Mouse (Mus musculus) midbrain, postnatal 0 days (tissue): ENCODE results near the gene Creb3l2. TPM values are rescaled to one million over a fixed set of nuclear protein-coding genes. Genes with fewer than 3 reads are reported as not detected.

Source experiments
- ATAC-seq: fragments of 200-750 bp; cut with Nextera tagmentation; 2 replicates; pipeline ENCODE4 v1.8.0; 2017; ENCODE audit warnings: moderate number of reproducible peaks, mild to moderate bottlenecking, moderate TSS enrichment, moderate library complexity; ENCODE audit not compliant: low FRiP score
- DNase-seq: peaks from one replicate; pipeline ENCODE4 v3.0.0-alpha.2; 2015; ENCODE audit warnings: low spot score
- H3K27ac ChIP-seq: fragments of 300-500 bp; sonication (generic); 2 replicates; pipeline ENCODE4 v1.5.1; 2014; ENCODE audit warnings: low read depth, mild to moderate bottlenecking, low read length, mixed read lengths
- H3K27me3 ChIP-seq: fragments of 300-500 bp; sonication (generic); 2 replicates; pipeline ENCODE4 v1.6.1; 2014; ENCODE audit warnings: low read length, control low read depth, mixed read lengths; ENCODE audit not compliant: insufficient read depth
- H3K36me3 ChIP-seq: fragments of 300-500 bp; sonication (generic); 2 replicates; pipeline ENCODE4 v1.6.1; 2014; ENCODE audit warnings: low read length, control low read depth, mixed read lengths; ENCODE audit not compliant: insufficient read depth
- H3K4me1 ChIP-seq: fragments of 300-500 bp; sonication (generic); 2 replicates; pipeline ENCODE4 v1.6.1; 2014; ENCODE audit warnings: mild to moderate bottlenecking, control low read depth, antibody characterized with exemption, low read length, mixed read lengths; ENCODE audit not compliant: insufficient read depth
- H3K4me2 ChIP-seq: fragments of 300-500 bp; sonication (generic); 2 replicates; pipeline ENCODE4 v1.6.1; 2014; ENCODE audit warnings: low read depth, mild to moderate bottlenecking, low read length, mixed read lengths; ENCODE audit not compliant: poor library complexity, severe bottlenecking
- H3K4me3 ChIP-seq: fragments of 300-500 bp; sonication (generic); 2 replicates; pipeline ENCODE4 v1.5.1; 2014; ENCODE audit warnings: low read depth, mild to moderate bottlenecking, low read length, moderate library complexity
- H3K9ac ChIP-seq: fragments of 300-500 bp; sonication (generic); replicated peaks from 2 replicates; pipeline ENCODE4 v1.6.1; 2014; ENCODE audit warnings: mild to moderate bottlenecking, low read length, moderate library complexity, mixed read lengths; ENCODE audit not compliant: poor library complexity, severe bottlenecking
- H3K9me3 ChIP-seq: fragments of 300-500 bp; sonication (generic); 2 replicates; pipeline ENCODE4 v1.6.1; 2016; ENCODE audit warnings: low read length, control low read depth
- CTCF ChIP-seq: IDR thresholded peaks from 2 replicates; pipeline ENCODE4 v1.5.1; 2016; ENCODE audit warnings: antibody characterized with exemption, mild to moderate bottlenecking
- WGBS: fragments of 180-500 bp; shearing (Covaris S2); extraction: QIAGEN DNeasy Blood & Tissue Kit; methylation state at CpG from one replicate; pipeline ENCODE4 v1.1.7; 2014; 5-methylcytosine and 5-hydroxymethylcytosine counted together
- polyA plus RNA-seq: library from polyadenylated mRNA; unstranded; fragments of >200 nt; fragmentation: Nextera tagmentation; extraction: Ambion mirVana; gene quantifications from 2 replicates; pipeline ENCODE4 v1.2.1, GENCODE M21; 2015
- total RNA-seq: library from RNA; depleted of rRNA; stranded (reverse); fragments of >200 nt; gene quantifications from 2 replicates; pipeline ENCODE4 v1.2.3, GENCODE M21; 2014

Creb3l2 gene
- total and polyA plus RNA-seq, 2 experiments from 2014 or later, result 2.1 to 3.9 TPM

GRCm38 (mm10) chr6:37439676-37440490 is 2.1 kb downstream of the Creb3l2 start:
- TF ChIP-seq CTCF, result no peak
- Histone ChIP-seq H3K27me3 (no peaks in the 10 kb centered on the region), H3K4me1 (no peaks in the 10 kb centered on the region), H3K27ac (no peak overlapping the region), H3K36me3 (no peaks in the 10 kb centered on the region), H3K9ac (no peak overlapping the region; the same call in 1 of the 2 replicates), H3K9me3 (no peaks in the 10 kb centered on the region), H3K4me2 (peak overlapping the region; percentile 95), H3K4me3 (peak overlapping the region; percentile 53; the same call in 1 of the 2 replicates)
- ATAC-seq (no peak), DNase-seq (no peak)
- 60% methylated on average over 13 of the region's 13 CpGs for WGBS

- H3K36me3 ChIP-seq, result no peaks in the 10 kb centered on the region
- TF ChIP-seq CTCF, result no peak
Measured at GRCm38 (mm10) chr6:37438510-37438909, 3.4 kb downstream of the Creb3l2 start.

GRCm38 (mm10) chr6:37437086-37437485 is 4.9 kb downstream of the Creb3l2 start:
- Histone ChIP-seq H3K27me3 (no peaks in the 10 kb centered on the region), H3K4me2 (no peak overlapping the region), H3K9me3 (no peaks in the 10 kb centered on the region), H3K27ac (no peak overlapping the region), H3K4me3 (no peak overlapping the region), H3K36me3 (no peaks in the 10 kb centered on the region), H3K4me1 (no peaks in the 10 kb centered on the region), H3K9ac (no peak overlapping the region)
- no peak for TF ChIP-seq CTCF
- ATAC-seq (no peak), DNase-seq (no peak)
- 90% methylated on average over 13 of the region's 13 CpGs for WGBS

More at GRCm38 (mm10) chr6:37438510-37438909, 3.4 kb downstream of the Creb3l2 start:
- H3K9ac ChIP-seq, result no peak overlapping the region
- no peaks in the 10 kb centered on the region for H3K4me1 ChIP-seq
- no peak overlapping the region for H3K4me2 ChIP-seq
- no peaks in the 10 kb centered on the region for H3K9me3 ChIP-seq
- DNase-seq (no peak), ATAC-seq (no peak)
- 99% methylated on average over 3 of the region's 3 CpGs for WGBS
- H3K4me3 ChIP-seq, result no peak overlapping the region
- H3K27ac ChIP-seq, result no peak overlapping the region
- H3K27me3 ChIP-seq, result no peaks in the 10 kb centered on the region

GRCm38 (mm10) chr6:37435391-37435790 is 6.6 kb downstream of the Creb3l2 start:
- Histone ChIP-seq H3K27ac (no peak overlapping the region), H3K9me3 (no peaks in the 10 kb centered on the region), H3K27me3 (no peaks in the 10 kb centered on the region), H3K9ac (no peak overlapping the region), H3K4me3 (no peak overlapping the region), H3K4me2 (no peak overlapping the region), H3K4me1 (no peaks in the 10 kb centered on the region; the same call in 1 of the 2 replicates), H3K36me3 (no peaks in the 10 kb centered on the region)
- 83% methylated on average over 6 of the region's 6 CpGs for WGBS
- no peak for ATAC-seq
- no peak for TF ChIP-seq CTCF
- no peak for DNase-seq

- ATAC-seq (no peak), DNase-seq (no peak)
- Histone ChIP-seq H3K9me3 (no peaks in the 10 kb centered on the region), H3K27ac (no peak overlapping the region), H3K36me3 (no peaks in the 10 kb centered on the region), H3K4me1 (no peaks in the 10 kb centered on the region; the same call in 1 of the 2 replicates), H3K9ac (no peak overlapping the region), H3K4me2 (no peak overlapping the region), H3K4me3 (no peak overlapping the region), H3K27me3 (no peaks in the 10 kb centered on the region)
- 85% methylated on average over 3 of the region's 3 CpGs for WGBS
- TF ChIP-seq CTCF, result no peak
Measured at GRCm38 (mm10) chr6:37429849-37430470, 12.0 kb downstream of the Creb3l2 start.

- Histone ChIP-seq H3K4me2 (no peak overlapping the region), H3K9me3 (no peaks in the 10 kb centered on the region), H3K36me3 (no peaks in the 10 kb centered on the region), H3K4me1 (no peaks in the 10 kb centered on the region; the same call in 1 of the 2 replicates), H3K4me3 (no peak overlapping the region), H3K27ac (no peak overlapping the region), H3K9ac (no peak overlapping the region), H3K27me3 (no peaks in the 10 kb centered on the region)
- ATAC-seq (no peak), DNase-seq (no peak)
- TF ChIP-seq CTCF, result no peak
- WGBS, result 92% methylated on average over 8 of the region's 8 CpGs
Measured at GRCm38 (mm10) chr6:37428947-37429346, 13.0 kb downstream of the Creb3l2 start.
